Comparison of ENCODE assay signal across 21 mouse cellular contexts in the genomic region with DNA sequence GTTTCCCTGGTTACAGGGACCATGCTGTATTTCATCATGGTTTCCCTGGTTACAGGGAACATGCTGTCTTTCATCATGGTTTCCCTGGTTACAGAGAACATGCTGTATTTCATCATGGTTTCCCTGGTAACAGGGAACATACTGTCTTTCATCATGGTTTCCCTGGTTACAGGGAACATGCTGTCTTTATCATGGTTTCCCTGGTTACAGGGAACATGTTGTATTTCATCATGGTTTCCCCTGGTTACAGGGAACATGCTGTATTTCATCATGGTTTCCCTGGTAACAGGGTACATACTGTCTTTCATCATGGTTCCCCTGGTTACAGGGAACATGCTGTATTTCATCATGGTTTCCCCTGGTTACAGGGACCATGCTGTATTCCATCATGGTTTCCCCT.
DNase-seq lines count a peak whose midpoint lies in the region; ATAC-seq lines count a peak whose summit lies in the region.
"Had no signal": no experiment of that assay in that cellular context is flagged by ENCODE, and none has a peak within 500 bp of the region (broad histone marks: within the 10 kb centered on the region; RNA-seq: fewer than 3 reads in every experiment).

No protein-coding gene starts in this region.

- no peak overlapping the region for H3K27ac ChIP-seq in hindbrain, embryonic 10.5 days
- no peak overlapping the region for H3K27ac ChIP-seq in hindbrain, embryonic 16.5 days (ENCODE audit: low read depth, low read length)
- H3K27ac ChIP-seq: forebrain, embryonic 15.5 days; gastrocnemius, adult 2 months; kidney, embryonic 15.5 days; left cerebral cortex, adult 2 months; limb, embryonic 12.5 days; liver, embryonic 13.5 days had no signal

- DNase-seq in hindbrain, embryonic 10.5 days (ENCODE audit: low spot score) = peak; percentile 23
- DNase-seq in NIH3T3 (ENCODE audit: low read depth) = peak; percentile 37
- peak; percentile 77 for DNase-seq in embryo, embryonic 10.5 days (ENCODE audit: low spot score)
- peak; percentile 61 for DNase-seq in forelimb bud, embryonic 11.5 days (ENCODE audit: low read depth, low spot score)
- DNase-seq in layer of hippocampus, adult 18-20 months (ENCODE audit: low spot score in 2 of 2) = no peak
- DNase-seq in lung, adult 18-20 months = no peak
- DNase-seq: cerebellum, postnatal 10 days; gastrocnemius, adult 2 months; heart, adult 11 months; liver, embryonic 13.5 days; thymus, postnatal 14 days had no signal

- H3K9me3 ChIP-seq in hindbrain, embryonic 10.5 days = 0 out of 2 replicates have a peak, but pooled peaks cover 4% of the 10 kb centered on the region
- H3K9me3 ChIP-seq in hindbrain, embryonic 16.5 days (ENCODE audit: control insufficient read depth, low read length) = no peaks in the 10 kb centered on the region
- H3K9me3 ChIP-seq: forebrain, embryonic 15.5 days; kidney, embryonic 15.5 days; limb, embryonic 12.5 days; liver, embryonic 13.5 days; megakaryocyte, embryonic 14.5 days had no signal

- no peak overlapping the region for H3K9ac ChIP-seq in hindbrain, embryonic 16.5 days (ENCODE audit: low read depth, low read length)
- H3K9ac ChIP-seq: forebrain, embryonic 15.5 days; kidney, embryonic 15.5 days; limb, embryonic 12.5 days; liver, embryonic 13.5 days had no signal

- H3K4me3 ChIP-seq in hindbrain, embryonic 10.5 days = no peak overlapping the region
- H3K4me3 ChIP-seq in hindbrain, embryonic 16.5 days (ENCODE audit: low read length) = no peak overlapping the region
- H3K4me3 ChIP-seq: forebrain, embryonic 15.5 days; gastrocnemius, adult 2 months; kidney, embryonic 15.5 days; left cerebral cortex, adult 2 months; limb, embryonic 12.5 days; liver, embryonic 13.5 days; megakaryocyte, embryonic 14.5 days had no signal

- H3K4me1 ChIP-seq in hindbrain, embryonic 10.5 days (replicated peaks) = peaks cover 26% of the 10 kb centered on the region
- no peaks in the 10 kb centered on the region for H3K4me1 ChIP-seq in hindbrain, embryonic 16.5 days (ENCODE audit: control insufficient read depth, insufficient read depth, low read depth, low read length)
- H3K4me1 ChIP-seq: kidney, embryonic 15.5 days; liver, embryonic 13.5 days; megakaryocyte, embryonic 14.5 days had no signal

- no peak for ATAC-seq in hindbrain, embryonic 16.5 days
- ATAC-seq in erythroblast, adult 5-6 weeks (replicated peaks; ENCODE audit: low FRiP score, poor library complexity, severe bottlenecking) = no peak
- ATAC-seq: activated CD4-positive, CD25-positive, alpha-beta regulatory T cell, adult 4 months; intestine, embryonic 16.5 days had no signal

- peaks cover 14% of the 10 kb centered on the region for H3K27me3 ChIP-seq in hindbrain, embryonic 10.5 days (ENCODE audit: insufficient read depth, poor library complexity, severe bottlenecking)
- peaks cover 2% of the 10 kb centered on the region; the same call in 1 of the 2 replicates for H3K27me3 ChIP-seq in hindbrain, embryonic 16.5 days (replicated peaks; ENCODE audit: control insufficient read depth, insufficient read depth, low read length)
- H3K27me3 ChIP-seq: CH12.LX had no signal

- H3K4me2 ChIP-seq in hindbrain, embryonic 16.5 days (ENCODE audit: low read length) = no peak overlapping the region
- H3K4me2 ChIP-seq: forebrain, embryonic 15.5 days; kidney, embryonic 15.5 days; limb, embryonic 12.5 days; liver, embryonic 13.5 days had no signal

- no peaks in the 10 kb centered on the region for H3K36me3 ChIP-seq in hindbrain, embryonic 10.5 days
- no peaks in the 10 kb centered on the region for H3K36me3 ChIP-seq in hindbrain, embryonic 16.5 days (ENCODE audit: control insufficient read depth, insufficient read depth, low read length)
- H3K36me3 ChIP-seq: forebrain, embryonic 15.5 days; kidney, embryonic 15.5 days; limb, embryonic 12.5 days; liver, embryonic 13.5 days had no signal

Comparison
In these comparisons a context has a peak if more than half of its experiments do, and no peak if none do; other contexts are left out.
1. DNase-seq: peak in hindbrain, embryonic 10.5 days (single experiment), NIH3T3 (single experiment), embryo, embryonic 10.5 days (single experiment) and forelimb bud, embryonic 11.5 days (single experiment); none in layer of hippocampus, adult 18-20 months (0 of 2) and lung, adult 18-20 months (0 of 2).